Mouse (Mus musculus) forebrain, embryonic 13.5 days (tissue): ENCODE measurements at regions not wholly inside any gene's neighbourhood (a gene's known extent, or its start where the extent isn't known, plus 50 kb on each side); places are given as distances from the start of the nearest gene placed in this dataset.

Experiments
- ATAC-seq: fragments of 200-750 bp; cut with Nextera tagmentation; 2 replicates; pipeline ENCODE4 v1.8.0; 2017
- H3K27ac ChIP-seq: fragments of 300-500 bp; sonication (generic); 2 replicates; pipeline ENCODE4 v1.5.1; 2015; ENCODE audit warnings: inconsistent platforms, mild to moderate bottlenecking, moderate library complexity
- H3K27me3 ChIP-seq: fragments of 300-500 bp; sonication (generic); 2 replicates; pipeline ENCODE4 v1.6.1; 2015; ENCODE audit warnings: mild to moderate bottlenecking, inconsistent platforms
- H3K36me3 ChIP-seq: fragments of 300-500 bp; sonication (generic); 2 replicates; pipeline ENCODE4 v1.6.1; 2015; ENCODE audit warnings: mild to moderate bottlenecking, inconsistent platforms; ENCODE audit not compliant: poor library complexity, severe bottlenecking
- H3K4me1 ChIP-seq: fragments of 300-500 bp; sonication (generic); 2 replicates; pipeline ENCODE4 v1.6.1; 2015; ENCODE audit warnings: inconsistent platforms
- H3K4me2 ChIP-seq: fragments of 300-500 bp; sonication (generic); 2 replicates; pipeline ENCODE4 v1.6.1; 2015; ENCODE audit warnings: inconsistent platforms, mild to moderate bottlenecking, moderate library complexity
- H3K4me3 ChIP-seq: fragments of 300-500 bp; sonication (generic); 2 replicates; pipeline ENCODE4 v1.5.1; 2015; ENCODE audit warnings: mild to moderate bottlenecking, inconsistent platforms
- H3K9ac ChIP-seq: fragments of 300-500 bp; sonication (generic); 2 replicates; pipeline ENCODE4 v1.6.1; 2015; ENCODE audit warnings: mild to moderate bottlenecking, inconsistent platforms
- H3K9me3 ChIP-seq: fragments of 300-500 bp; sonication (generic); replicated peaks from 2 replicates; pipeline ENCODE4 v1.6.1; 2016; ENCODE audit warnings: inconsistent platforms
- WGBS: fragments of 180-500 bp; shearing (Covaris S2); methylation state at CpG from one replicate; pipeline ENCODE4 v1.1.7; 2015; 5-methylcytosine and 5-hydroxymethylcytosine counted together

DNA sequence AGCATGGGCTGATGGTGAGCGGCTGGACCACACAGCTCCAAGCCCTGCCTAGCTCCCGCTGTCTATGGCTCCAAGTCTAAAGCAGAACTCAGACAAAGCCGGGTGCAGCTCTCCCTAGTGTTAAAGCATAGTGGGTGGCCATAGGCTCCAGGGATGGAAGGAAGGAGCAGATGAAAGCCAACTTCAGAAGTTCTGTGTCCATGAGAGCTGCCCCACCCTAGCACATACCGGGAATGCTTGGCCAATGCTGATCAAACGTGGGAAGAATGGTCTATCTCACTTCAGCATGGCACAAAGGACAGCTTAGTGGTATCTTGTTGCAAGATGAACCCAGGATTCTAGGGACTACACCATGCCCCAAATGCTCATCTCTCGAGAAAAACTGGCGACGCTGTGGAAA is 55.5 kb upstream of the Ssx2ip start:
- Histone ChIP-seq H3K27me3 (0 out of 2 replicates have a peak, but pooled peaks cover 3% of the 10 kb centered on the region), H3K4me1 (peaks cover 15% of the 10 kb centered on the region; the same call in 1 of the 2 replicates), H3K36me3 (no peaks in the 10 kb centered on the region), H3K9me3 (no peaks in the 10 kb centered on the region), H3K27ac (no peak overlapping the region), H3K9ac (no peak overlapping the region), H3K4me2 (no peak overlapping the region), H3K4me3 (no peak overlapping the region)
- WGBS = 86% methylated on average over 8 of the region's 8 CpGs
- no peak for ATAC-seq

DNA sequence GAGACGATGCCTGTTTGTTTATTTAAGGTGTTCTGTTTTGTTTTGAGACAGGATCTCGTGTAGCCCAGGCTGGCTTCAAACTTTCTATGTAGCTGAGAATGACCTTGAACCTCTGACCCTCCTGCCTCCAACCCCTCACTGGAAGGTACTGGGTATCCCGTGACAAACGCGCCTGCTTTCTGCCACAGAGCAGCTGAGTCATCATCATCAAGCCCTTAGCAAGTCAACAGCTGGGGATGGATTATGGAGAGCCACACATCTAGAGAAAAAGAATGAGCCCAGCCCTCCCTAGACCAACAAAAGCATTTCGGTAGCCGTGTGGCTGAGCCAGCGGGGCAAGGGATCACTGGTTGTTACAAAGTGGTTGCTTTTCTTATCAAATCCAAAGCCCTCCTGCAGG is 55.0 kb upstream of the Ssx2ip start:
- Histone ChIP-seq H3K36me3 (no peaks in the 10 kb centered on the region), H3K4me3 (no peak overlapping the region), H3K27me3 (0 out of 2 replicates have a peak, but pooled peaks cover 3% of the 10 kb centered on the region), H3K9ac (no peak overlapping the region), H3K4me2 (no peak overlapping the region), H3K9me3 (no peaks in the 10 kb centered on the region), H3K27ac (no peak overlapping the region), H3K4me1 (peaks cover 15% of the 10 kb centered on the region; the same call in 1 of the 2 replicates)
- 84% methylated on average over 8 of the region's 8 CpGs for WGBS
- no peak for ATAC-seq

DNA sequence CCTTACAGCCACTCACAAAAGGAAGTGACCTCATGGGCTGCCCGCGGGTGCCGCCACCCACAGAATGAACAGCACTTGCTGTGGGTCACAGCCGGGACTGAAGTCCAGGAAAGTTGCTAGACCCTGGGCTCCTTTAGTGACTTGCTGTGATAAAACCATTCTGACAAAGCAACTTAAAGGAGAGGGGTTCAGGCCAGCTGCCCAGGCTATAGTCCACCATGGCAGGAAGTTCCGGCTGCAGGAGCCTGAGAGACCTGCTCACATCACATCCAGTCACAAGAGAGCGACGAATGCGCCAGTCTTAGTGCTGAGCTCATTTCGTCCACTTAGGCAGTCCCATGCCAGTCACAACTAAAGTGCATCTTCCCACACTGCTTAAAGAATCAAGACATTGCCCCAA is 54.3 kb upstream of the Ssx2ip start:
- Histone ChIP-seq H3K4me2 (no peak overlapping the region), H3K9ac (no peak overlapping the region), H3K4me1 (peaks cover 10% of the 10 kb centered on the region; the same call in 1 of the 2 replicates), H3K36me3 (no peaks in the 10 kb centered on the region), H3K4me3 (no peak overlapping the region), H3K27me3 (0 out of 2 replicates have a peak, but pooled peaks cover 3% of the 10 kb centered on the region), H3K9me3 (no peaks in the 10 kb centered on the region), H3K27ac (no peak overlapping the region)
- 93% methylated on average over 9 of the region's 9 CpGs for WGBS
- no peak for ATAC-seq

DNA sequence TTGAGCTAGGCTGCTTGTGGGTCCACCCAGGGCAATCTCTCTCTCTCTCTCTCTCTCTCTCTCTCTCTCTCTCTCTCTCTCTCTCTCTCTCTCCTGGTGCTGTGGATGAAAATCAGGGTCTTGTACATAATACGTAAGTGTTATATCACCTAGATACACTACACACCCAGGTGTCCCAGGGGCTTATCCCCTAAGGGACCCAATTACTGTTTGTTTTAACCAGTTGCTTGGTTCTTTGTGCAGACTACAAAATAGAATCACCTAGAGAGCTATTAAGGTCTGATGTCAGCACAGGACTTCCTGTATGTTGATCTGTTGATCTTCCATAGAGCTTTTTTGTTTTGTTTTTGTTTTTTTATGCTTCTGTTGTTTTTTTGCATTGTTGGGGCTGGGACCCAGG is 53.0 kb upstream of the Ssx2ip start:
- Histone ChIP-seq H3K36me3 (no peaks in the 10 kb centered on the region), H3K4me2 (no peak overlapping the region), H3K27ac (no peak overlapping the region), H3K9ac (no peak overlapping the region), H3K4me1 (no peaks in the 10 kb centered on the region), H3K27me3 (0 out of 2 replicates have a peak, but pooled peaks cover 3% of the 10 kb centered on the region), H3K4me3 (no peak overlapping the region), H3K9me3 (no peaks in the 10 kb centered on the region)
- no peak for ATAC-seq
- WGBS = 100% methylated on average over 1 of the region's 1 CpGs

DNA sequence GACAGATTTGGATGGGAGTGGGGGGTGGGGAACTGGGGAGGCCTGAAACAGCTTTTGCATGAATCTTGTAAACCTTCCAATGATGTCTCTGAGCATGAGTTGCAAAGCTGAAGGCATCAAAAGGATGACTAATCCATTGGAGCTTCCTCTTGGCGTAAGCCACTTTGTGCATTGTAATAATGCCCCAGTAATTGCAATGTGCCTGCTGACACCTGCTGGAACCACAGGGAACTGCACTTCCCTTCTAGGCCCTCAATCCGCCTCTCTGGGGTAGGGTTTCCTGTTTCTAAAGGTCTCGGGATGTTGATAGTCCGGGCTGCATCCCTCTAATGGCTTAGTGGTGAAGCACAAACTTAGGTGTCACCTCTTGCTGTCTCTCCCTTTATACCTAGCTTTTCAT is 52.3 kb upstream of the Ssx2ip start:
- H3K4me3 ChIP-seq = no peak overlapping the region
- no peak overlapping the region for H3K9ac ChIP-seq
- H3K9me3 ChIP-seq = no peaks in the 10 kb centered on the region
- no peak overlapping the region for H3K4me2 ChIP-seq
- ATAC-seq = no peak
- 88% methylated on average over 4 of the region's 4 CpGs for WGBS
- 0 out of 2 replicates have a peak, but pooled peaks cover under 1% of the 10 kb centered on the region for H3K27me3 ChIP-seq
- H3K27ac ChIP-seq = no peak overlapping the region
- H3K36me3 ChIP-seq = no peaks in the 10 kb centered on the region
- H3K4me1 ChIP-seq = no peaks in the 10 kb centered on the region

DNA sequence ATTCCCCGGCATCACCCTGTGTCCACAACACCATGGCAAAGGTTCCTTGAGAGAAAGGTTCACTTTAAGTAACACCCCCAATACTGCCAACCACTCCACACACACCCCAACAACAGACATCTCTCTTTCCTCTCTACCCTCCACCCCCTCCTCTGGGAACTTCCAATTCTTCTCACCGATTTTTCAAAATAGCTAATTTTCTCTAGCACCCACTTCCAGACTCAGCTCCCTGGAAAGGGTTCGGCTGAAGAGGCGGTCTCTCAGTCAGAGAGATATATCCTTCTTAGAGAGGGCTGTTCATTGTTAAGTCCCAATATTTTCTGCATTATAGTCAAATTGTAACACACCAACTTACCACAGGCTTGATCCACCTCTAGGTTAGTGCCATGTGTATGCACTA is 50.5 kb upstream of the Ssx2ip start:
- no peaks in the 10 kb centered on the region for H3K9me3 ChIP-seq
- no peak overlapping the region for H3K4me3 ChIP-seq
- H3K9ac ChIP-seq = no peak overlapping the region
- no peaks in the 10 kb centered on the region for H3K36me3 ChIP-seq
- H3K4me2 ChIP-seq = no peak overlapping the region
- WGBS = 98% methylated on average over 4 of the region's 4 CpGs
- no peak overlapping the region for H3K27ac ChIP-seq
- no peaks in the 10 kb centered on the region for H3K4me1 ChIP-seq
- no peaks in the 10 kb centered on the region for H3K27me3 ChIP-seq
- no peak for ATAC-seq
